Mouse (Mus musculus) embryonic facial prominence, embryonic 12.5 days (tissue): ENCODE results near the gene Foxa1. TPM values are rescaled to one million over a fixed set of nuclear protein-coding genes. Genes with fewer than 3 reads are reported as not detected.

Experiments
- ATAC-seq: fragments of 200-750 bp; cut with Nextera tagmentation; 2 replicates; pipeline ENCODE4 v1.8.0; 2017; ENCODE audit not compliant: insufficient number of reproducible peaks, insufficient read depth, low FRiP score, low TSS enrichment
- H3K27ac ChIP-seq: fragments of 300-500 bp; sonication (generic); 2 replicates; pipeline ENCODE4 v1.5.1; 2016; ENCODE audit warnings: mild to moderate bottlenecking
- H3K27me3 ChIP-seq: fragments of 300-500 bp; sonication (generic); 2 replicates; pipeline ENCODE4 v1.6.1; 2016; ENCODE audit warnings: mild to moderate bottlenecking, moderate library complexity
- H3K36me3 ChIP-seq: fragments of 300-500 bp; sonication (generic); 2 replicates; pipeline ENCODE4 v1.6.1; 2016; ENCODE audit warnings: mild to moderate bottlenecking
- H3K4me1 ChIP-seq: fragments of 300-500 bp; sonication (generic); 2 replicates; pipeline ENCODE4 v1.6.1; 2016
- H3K4me2 ChIP-seq: fragments of 300-500 bp; sonication (generic); replicated peaks from 2 replicates; pipeline ENCODE4 v1.6.1; 2016; ENCODE audit warnings: mild to moderate bottlenecking, moderate library complexity
- H3K4me3 ChIP-seq: fragments of 300-500 bp; sonication (generic); 2 replicates; pipeline ENCODE4 v1.5.1; 2016; ENCODE audit warnings: mild to moderate bottlenecking
- H3K9ac ChIP-seq: fragments of 300-500 bp; sonication (generic); 2 replicates; pipeline ENCODE4 v1.6.1; 2016; ENCODE audit warnings: mild to moderate bottlenecking, moderate library complexity
- H3K9me3 ChIP-seq: fragments of 300-500 bp; sonication (generic); 2 replicates; pipeline ENCODE4 v1.6.1; 2016; ENCODE audit warnings: mild to moderate bottlenecking, moderate library complexity
- WGBS: fragments of 180-500 bp; shearing (Covaris S2); methylation state at CpG from one replicate; pipeline ENCODE4 v1.1.7; 2016; 5-methylcytosine and 5-hydroxymethylcytosine counted together
- polyA plus RNA-seq: library from polyadenylated mRNA; unstranded; fragments of >200 nt; fragmentation: Nextera tagmentation; extraction: Ambion mirVana; gene quantifications from 2 replicates; pipeline ENCODE4 v1.2.1, GENCODE M21; 2016

The Foxa1 gene
- polyA plus RNA-seq, 1 experiment from 2014 or later, result 0.90 TPM

DNA sequence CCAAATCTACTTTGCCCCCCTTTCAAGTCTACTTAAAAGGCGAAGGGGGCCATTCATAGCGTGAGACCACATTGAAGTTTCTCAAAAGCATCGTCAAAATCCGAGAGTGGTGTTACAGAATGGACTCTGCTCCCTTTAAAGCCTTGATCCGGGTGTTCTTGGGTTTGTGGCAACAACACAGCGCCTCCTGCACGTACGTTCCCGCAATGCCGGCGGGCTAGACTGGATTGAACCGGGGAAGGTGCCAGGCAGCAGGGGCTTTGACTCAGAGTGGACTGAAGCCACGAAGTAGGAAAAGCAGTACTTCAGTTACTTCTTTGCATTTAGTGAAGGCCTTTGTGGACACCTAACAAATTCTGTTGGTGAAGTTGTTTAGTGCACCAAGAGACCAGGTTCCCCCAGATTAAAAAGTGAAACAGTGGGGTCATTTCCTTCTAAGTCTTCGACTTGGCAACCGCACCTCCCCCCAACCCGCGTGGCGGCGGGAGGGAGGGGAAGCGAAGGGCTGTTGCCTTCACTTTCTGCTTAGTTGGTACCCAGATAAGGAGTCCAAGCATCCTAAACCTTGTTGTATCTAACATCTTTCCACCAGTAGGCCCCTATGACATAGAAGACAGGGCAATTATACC is 1.8 kb upstream of the Foxa1 start:
- whole genome bisulfite sequencing, result under 1% methylated on average over 20 of the region's 20 CpGs
- Histone ChIP-seq H3K27ac (no peak overlapping the region), H3K9ac (no peak overlapping the region), H3K27me3 (peaks cover 90% of the 10 kb centered on the region), H3K36me3 (no peaks in the 10 kb centered on the region), H3K9me3 (no peaks in the 10 kb centered on the region), H3K4me3 (no peak overlapping the region), H3K4me2 (no peak overlapping the region), H3K4me1 (peaks cover 8% of the 10 kb centered on the region; the same call in 1 of the 2 replicates)
- no peak for ATAC-seq

DNA sequence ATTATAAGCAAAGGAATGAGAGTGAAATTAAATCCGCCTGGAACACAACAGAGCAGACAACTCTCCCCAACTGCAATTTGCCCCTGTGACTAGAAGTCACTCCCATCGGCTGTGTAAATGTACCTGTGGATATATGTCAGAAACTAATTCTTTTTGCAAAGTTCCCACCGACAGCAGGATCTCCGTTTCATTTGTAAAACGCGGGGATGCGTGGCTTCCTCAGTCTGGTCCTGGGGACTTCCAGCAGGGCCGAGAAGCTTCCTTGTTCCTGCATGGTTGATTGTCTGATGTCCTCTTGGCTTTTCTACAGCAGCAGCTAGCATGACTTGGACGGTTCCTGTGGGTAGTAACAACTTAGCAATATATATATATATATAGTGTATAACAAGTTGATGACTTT is 1.2 kb upstream of the Foxa1 start:
- Histone ChIP-seq H3K9me3 (no peaks in the 10 kb centered on the region), H3K4me3 (no peak overlapping the region), H3K36me3 (no peaks in the 10 kb centered on the region), H3K27me3 (peaks cover 90% of the 10 kb centered on the region), H3K9ac (no peak overlapping the region), H3K27ac (no peak overlapping the region), H3K4me1 (peaks cover 8% of the 10 kb centered on the region; the same call in 1 of the 2 replicates), H3K4me2 (no peak overlapping the region)
- 4% methylated on average over 9 of the region's 9 CpGs for WGBS
- ATAC-seq, result no peak

DNA sequence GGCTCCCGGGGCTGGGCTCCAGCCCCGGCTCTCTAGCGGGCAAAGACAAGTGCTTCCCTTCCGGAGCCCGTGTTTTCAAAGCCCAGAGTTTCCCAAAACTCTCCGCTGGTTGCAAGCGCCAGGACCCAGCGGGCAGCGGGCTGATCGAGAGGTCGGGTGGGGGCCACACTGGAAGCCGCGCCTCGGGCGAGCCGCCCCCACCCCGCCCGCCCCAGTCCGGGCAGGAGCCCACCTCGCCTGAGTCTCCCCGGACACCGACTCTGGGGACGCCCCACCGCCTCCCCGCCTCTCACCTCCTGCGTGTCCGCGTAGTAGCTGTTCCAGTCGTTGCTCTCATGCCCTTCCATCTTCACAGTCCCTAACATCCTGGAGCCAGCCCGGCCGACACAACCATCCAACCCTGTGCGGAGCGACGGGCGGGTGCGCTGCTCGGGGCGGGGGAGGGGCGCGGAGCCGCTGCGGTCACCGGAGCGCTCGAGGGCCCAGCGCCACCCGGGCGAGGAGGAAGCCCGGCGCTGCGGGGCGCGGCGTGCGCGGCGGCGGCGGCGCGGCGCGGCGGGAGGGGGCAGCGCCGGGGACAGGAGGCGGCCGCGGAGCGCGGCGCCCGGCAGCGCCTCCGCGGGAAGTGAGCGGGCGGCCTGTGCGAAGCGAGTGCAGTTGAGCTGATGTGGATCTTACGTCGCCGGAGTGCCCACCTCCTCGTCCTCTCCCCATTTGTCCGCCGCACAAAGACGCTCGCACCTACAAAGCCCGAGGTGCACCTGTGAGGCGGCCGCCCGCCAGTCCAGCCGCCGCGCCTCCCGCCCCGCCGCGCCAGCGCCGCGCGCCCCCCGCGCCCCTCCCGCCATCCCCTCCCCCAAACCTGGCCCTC is 1.1 kb downstream of the Foxa1 start:
- peaks cover 8% of the 10 kb centered on the region; the same call in 1 of the 2 replicates for H3K4me1 ChIP-seq
- no peak overlapping the region for H3K27ac ChIP-seq
- peak; percentile 49; the same call in 1 of the 2 replicates for ATAC-seq
- H3K9ac ChIP-seq, result peak overlapping the region; percentile 40
- peak overlapping the region; percentile 79 for H3K4me2 ChIP-seq
- WGBS, result under 1% methylated on average over 57 of the region's 106 CpGs
- no peaks in the 10 kb centered on the region for H3K9me3 ChIP-seq
- peak overlapping the region; percentile 42 for H3K4me3 ChIP-seq
- no peaks in the 10 kb centered on the region for H3K36me3 ChIP-seq
- peaks cover 86% of the 10 kb centered on the region for H3K27me3 ChIP-seq

DNA sequence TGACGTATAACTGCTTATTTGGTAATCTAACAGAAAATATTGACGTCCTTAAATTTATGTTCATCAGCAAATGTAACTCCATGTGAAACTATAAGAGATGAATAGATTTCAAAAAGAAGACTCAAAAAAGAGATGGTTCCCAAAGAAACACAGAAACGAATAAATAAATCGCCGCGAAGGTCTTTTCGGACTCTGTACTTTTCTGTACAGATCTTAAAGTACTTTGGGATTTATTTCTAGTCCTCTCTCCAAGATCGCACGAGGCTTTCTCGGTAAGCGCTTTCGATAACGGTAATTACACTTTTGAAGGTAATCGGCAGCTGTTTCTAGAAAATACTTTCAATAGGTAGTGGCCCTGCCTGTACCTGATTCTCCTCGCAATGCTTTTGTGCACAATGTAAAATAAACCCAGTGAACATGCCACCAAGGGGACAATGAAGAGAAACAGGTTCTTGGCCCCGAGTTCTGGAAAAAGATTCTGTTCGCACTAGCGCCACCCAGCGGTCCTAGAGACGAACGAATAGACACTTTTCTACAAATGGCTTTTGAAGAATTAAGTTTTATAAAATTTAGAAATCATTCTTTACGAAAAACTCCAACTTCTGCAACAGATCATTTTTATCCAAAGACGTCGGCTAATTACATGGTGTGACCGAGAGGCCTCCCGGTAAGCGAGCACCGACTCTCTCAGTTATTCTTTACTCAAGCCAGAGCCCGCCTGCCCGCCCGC is 1.9 kb downstream of the Foxa1 start:
- Histone ChIP-seq H3K36me3 (no peaks in the 10 kb centered on the region), H3K27me3 (peaks cover 78% of the 10 kb centered on the region), H3K4me3 (peak overlapping the region; percentile 42), H3K9me3 (no peaks in the 10 kb centered on the region), H3K4me2 (peak overlapping the region; percentile 79), H3K27ac (no peak overlapping the region), H3K4me1 (peaks cover 8% of the 10 kb centered on the region; the same call in 1 of the 2 replicates), H3K9ac (0 out of 2 replicates have a peak overlapping the region, but pooled peaks have one; percentile 40)
- WGBS, result 2% methylated on average over 31 of the region's 31 CpGs
- ATAC-seq, result no peak

GRCm38 (mm10) chr12:57543627-57543991 is 3.1 kb downstream of the Foxa1 start:
- H3K4me1 ChIP-seq, result peaks cover 13% of the 10 kb centered on the region; the same call in 1 of the 2 replicates
- WGBS, result 2% methylated on average over 10 of the region's 10 CpGs
- ATAC-seq, result no peak
- 0 out of 2 replicates have a peak overlapping the region, but pooled peaks have one; percentile 19 for H3K4me3 ChIP-seq
- H3K36me3 ChIP-seq, result no peaks in the 10 kb centered on the region
- no peak overlapping the region for H3K27ac ChIP-seq
- H3K9me3 ChIP-seq, result no peaks in the 10 kb centered on the region
- H3K27me3 ChIP-seq, result peaks cover 69% of the 10 kb centered on the region
- no peak overlapping the region for H3K9ac ChIP-seq
- no peak overlapping the region for H3K4me2 ChIP-seq

DNA sequence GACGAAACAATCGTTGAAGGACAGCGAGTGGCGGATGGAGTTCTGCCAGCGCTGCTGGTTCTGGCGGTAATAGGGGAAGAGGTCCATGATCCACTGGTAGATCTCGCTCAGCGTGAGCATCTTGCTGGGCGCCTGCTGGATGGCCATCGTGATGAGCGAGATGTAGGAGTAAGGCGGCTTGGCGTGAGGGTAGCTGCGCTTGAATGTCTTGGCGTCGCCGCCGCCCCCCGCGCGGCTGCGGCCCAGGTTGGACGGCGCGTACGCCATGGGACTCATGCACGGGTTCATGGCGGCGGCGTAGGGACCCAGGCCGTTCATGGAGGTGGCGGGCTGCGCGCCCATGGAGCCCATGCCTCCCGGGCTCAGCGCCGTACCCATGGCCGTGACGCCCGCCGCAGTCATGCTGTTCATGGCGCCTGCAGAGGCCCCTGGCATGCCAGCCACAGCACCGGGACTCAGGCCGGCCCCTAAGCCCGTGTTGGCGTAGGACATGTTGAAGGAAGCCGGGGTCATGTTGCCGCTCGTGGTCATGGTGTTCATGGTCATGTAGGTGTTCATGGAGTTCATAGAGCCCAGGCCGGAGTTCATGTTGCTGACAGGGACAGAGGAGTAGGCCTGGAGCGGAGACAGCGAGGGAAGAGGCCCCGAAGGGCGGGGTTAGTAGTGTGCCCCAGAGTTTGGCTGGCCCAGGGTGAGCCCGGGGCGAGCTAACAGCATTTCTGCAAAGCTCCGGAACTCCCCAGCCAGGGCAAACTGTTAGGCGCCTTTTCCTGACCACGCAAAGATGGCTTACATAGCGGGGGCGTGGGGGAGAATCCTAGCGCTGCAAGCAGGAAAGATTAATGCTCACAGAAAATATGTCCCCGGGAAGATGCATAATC is 3.7 kb downstream of the Foxa1 start:
- Histone ChIP-seq H3K4me3 (peak overlapping the region; percentile 19; the same call in 1 of the 2 replicates), H3K9me3 (no peaks in the 10 kb centered on the region), H3K9ac (no peak overlapping the region; the same call in 1 of the 2 replicates), H3K27ac (no peak overlapping the region), H3K4me2 (peak overlapping the region; percentile 33), H3K27me3 (peaks cover 63% of the 10 kb centered on the region), H3K36me3 (no peaks in the 10 kb centered on the region), H3K4me1 (peaks cover 16% of the 10 kb centered on the region; the same call in 1 of the 2 replicates)
- no peak for ATAC-seq
- WGBS, result 2% methylated on average over 62 of the region's 63 CpGs

DNA sequence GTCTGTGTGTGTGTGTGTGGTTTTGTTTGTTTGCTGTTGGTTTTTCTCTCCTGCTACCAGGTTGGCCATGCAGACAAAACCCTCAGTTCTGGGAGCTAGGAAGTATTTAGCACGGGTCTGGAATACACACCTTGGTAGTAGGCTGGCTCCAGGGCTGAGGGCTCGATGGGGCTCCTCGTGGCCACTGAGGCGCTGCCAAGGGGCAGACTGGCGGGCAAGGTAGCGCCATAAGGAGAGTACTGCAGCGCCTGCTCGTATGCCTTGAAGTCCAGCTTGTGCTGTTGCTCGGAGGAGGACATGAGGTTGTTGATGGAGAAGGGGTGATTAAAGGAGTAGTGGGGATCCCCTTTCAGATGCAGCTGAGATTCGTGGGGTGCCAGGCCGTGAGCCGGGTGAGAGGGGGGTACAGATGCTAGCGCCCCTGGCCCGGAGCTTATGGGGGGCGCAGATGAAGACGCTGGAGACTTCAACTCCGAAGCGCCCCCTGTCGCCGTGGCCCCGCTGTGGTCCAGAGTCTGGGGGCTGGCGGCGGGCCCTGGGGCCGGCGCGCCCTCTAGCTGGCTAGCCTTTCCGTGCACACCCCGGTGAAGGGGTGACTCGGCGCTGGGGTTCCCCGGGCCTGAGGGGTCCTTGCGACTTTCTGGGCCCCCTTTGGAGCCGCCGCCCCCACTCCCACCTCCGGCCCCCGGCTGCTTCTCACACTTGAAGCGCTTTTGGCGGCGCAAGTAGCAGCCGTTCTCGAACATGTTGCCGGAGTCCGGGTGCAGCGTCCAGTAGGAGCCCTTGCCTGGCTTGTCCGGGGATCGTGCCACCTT is 4.6 kb downstream of the Foxa1 start:
- Histone ChIP-seq H3K27me3 (peaks cover 57% of the 10 kb centered on the region), H3K9ac (no peak overlapping the region), H3K9me3 (no peaks in the 10 kb centered on the region), H3K27ac (no peak overlapping the region), H3K4me2 (peak overlapping the region; percentile 33), H3K4me1 (peaks cover 16% of the 10 kb centered on the region; the same call in 1 of the 2 replicates), H3K4me3 (peak overlapping the region; percentile 19; the same call in 1 of the 2 replicates), H3K36me3 (no peaks in the 10 kb centered on the region)
- ATAC-seq, result 0 out of 2 replicates have a peak, but pooled peaks have one; percentile 30
- 2% methylated on average over 46 of the region's 46 CpGs for WGBS

- peaks cover 56% of the 10 kb centered on the region for H3K27me3 ChIP-seq
- no peaks in the 10 kb centered on the region for H3K36me3 ChIP-seq
- H3K4me1 ChIP-seq, result peaks cover 16% of the 10 kb centered on the region; the same call in 1 of the 2 replicates
- WGBS, result 7% methylated on average over 6 of the region's 6 CpGs
- H3K9ac ChIP-seq, result no peak overlapping the region
- H3K4me3 ChIP-seq, result no peak overlapping the region
- no peak for ATAC-seq
- no peak overlapping the region for H3K4me2 ChIP-seq
- no peaks in the 10 kb centered on the region for H3K9me3 ChIP-seq
- H3K27ac ChIP-seq, result no peak overlapping the region
These were observed 5.6 kb downstream of the Foxa1 start for GRCm38 (mm10) chr12:57541118-57541517.

DNA sequence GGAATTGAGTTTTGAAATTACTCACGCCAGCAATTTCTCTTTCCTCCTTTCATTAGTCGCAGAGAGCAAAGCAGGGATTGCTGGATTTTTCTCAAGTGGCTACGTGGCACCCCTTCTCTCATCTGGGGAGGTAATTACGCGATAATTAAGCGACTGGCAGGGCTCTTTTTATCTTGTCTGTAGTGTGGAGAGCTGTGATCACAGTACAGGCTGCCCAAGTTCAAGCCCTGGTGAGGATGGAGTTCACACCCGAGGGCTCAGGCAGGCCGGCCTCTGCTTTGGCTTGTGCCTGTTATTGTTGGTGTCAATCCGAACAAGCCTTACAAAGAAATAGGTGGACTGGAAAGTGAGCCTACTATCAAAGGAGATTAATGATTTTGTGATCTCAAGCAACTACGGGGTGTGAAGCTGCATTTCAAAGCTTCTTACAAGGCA is 7.1 kb downstream of the Foxa1 start:
- no peak for ATAC-seq
- H3K9ac ChIP-seq, result no peak overlapping the region
- H3K36me3 ChIP-seq, result no peaks in the 10 kb centered on the region
- no peak overlapping the region for H3K4me2 ChIP-seq
- peaks cover 11% of the 10 kb centered on the region; the same call in 1 of the 2 replicates for H3K4me1 ChIP-seq
- 2% methylated on average over 10 of the region's 10 CpGs for WGBS
- no peak overlapping the region for H3K4me3 ChIP-seq
- no peak overlapping the region for H3K27ac ChIP-seq
- H3K9me3 ChIP-seq, result no peaks in the 10 kb centered on the region
- H3K27me3 ChIP-seq, result peaks cover 58% of the 10 kb centered on the region
